Mouse (Mus musculus) left cerebral cortex, postnatal 10 days (tissue): ENCODE data around the gene Syk. TPM values are rescaled to one million over a fixed set of nuclear protein-coding genes. Genes with fewer than 3 reads are reported as not detected.

Experiments used
- DNase-seq, 2 experiments: peaks; one replicate each; pipeline ENCODE4 v3.0.0; 2021 to 2022; ENCODE audit warnings: low spot score in 2 of 2, mixed read lengths in 1 of 2; ENCODE audit errors: extremely low spot score in 1 of 2
- intact Hi-C: fragments of 180-260 bp; cut with DNase I; formaldehyde crosslinking; loops from one replicate; pipeline ENCODE4 v1.15.1; 2025
- total RNA-seq, 2 experiments: library from RNA; stranded (reverse); gene quantifications; 2 replicates each; pipeline ENCODE4 v1.2.3; 2021

Gene Syk
- total RNA-seq, 2 experiments from 2014 or later: 4.8 to 4.9 TPM

GRCm38 (mm10) chr13:52587761-52588160, 4.8 kb downstream of the Syk start:
- no peak for DNase-seq
- intact Hi-C loops: no loop called here

DNA sequence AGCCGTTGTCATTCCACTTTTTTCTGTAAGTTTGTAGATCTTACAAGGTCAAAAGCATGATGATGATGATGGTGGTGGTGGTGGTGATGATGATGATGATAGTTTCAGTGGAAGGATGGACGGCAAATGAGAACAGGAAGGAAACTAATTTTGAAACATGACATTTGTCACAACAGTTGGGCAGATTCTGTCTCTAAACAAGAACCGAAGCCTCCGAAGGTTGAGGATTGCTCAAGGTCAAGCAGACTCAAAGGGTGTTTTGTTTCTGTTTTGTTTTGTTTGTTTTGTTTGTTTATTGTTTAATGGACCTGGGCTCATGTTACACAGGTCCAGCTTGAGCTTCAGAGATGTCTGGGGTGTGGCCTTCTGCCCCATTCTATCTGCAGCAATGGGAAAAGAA, 6.1 kb downstream of the Syk start:
- intact Hi-C loops: no loop called here
- DNase-seq: no peak

- intact Hi-C loops: no loop called here
- DNase-seq: no peak
Observed at GRCm38 (mm10) chr13:52591831-52592230, 8.9 kb downstream of the Syk start.

DNA sequence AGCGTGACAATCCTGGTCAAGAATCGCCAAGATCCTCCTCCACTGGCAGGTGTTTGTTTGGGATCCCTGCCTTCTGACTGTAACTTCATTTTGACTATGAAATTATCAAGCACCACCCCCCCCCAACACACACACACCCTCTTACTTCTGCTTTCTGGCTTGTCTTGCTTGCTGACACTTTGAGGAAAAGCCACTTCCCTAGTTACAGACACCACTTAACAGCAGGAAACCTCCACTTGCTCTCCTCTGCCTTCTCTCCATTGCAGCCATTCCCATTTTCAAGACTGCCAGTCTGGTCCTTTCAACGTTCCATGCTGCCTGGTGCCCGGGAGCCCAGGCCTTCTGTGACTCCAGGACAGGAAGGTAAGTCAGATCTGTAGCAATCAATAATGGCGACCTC, 13.7 kb downstream of the Syk start:
- intact Hi-C loops: no loop called here
- no peak for DNase-seq

- intact Hi-C loops: no loop called here
- no peak for DNase-seq
Observed at GRCm38 (mm10) chr13:52597092-52597678, 14.2 kb downstream of the Syk start.

- intact Hi-C loops: no loop called here
- DNase-seq: no peak
Observed at GRCm38 (mm10) chr13:52598233-52598632, 15.3 kb downstream of the Syk start.

DNA sequence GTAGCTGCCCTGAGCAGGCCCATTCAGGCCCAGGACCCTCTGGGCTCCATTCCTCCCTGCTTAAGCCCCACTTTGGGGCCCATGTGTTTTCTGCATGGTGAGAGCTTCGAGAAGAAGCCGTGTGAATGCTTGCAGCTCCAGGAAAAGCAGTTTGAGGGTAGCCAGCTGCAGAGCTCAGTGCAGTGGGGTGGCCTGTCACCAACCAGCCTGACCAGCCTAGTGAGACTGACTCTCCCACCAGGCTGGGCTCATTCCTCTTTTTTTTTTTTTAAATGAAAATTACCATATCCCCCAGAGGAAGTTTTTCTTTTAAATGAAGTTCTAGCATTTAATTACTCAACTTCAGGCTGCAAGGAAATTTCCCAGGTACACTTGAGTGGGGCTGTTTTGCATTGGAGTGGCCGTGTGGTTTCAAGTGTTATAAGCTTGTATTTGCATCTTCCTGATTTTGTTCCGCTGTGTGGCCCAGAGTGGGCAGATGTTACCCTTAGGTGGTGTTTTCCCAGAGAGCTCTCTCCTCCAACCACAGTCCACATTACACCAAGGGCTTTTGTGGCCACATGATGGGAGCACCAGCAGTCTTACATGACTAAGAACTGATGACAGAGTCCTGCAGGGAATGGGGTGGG, 17.2 kb downstream of the Syk start:
- no peak for DNase-seq
- intact Hi-C loops: no loop called here

DNA sequence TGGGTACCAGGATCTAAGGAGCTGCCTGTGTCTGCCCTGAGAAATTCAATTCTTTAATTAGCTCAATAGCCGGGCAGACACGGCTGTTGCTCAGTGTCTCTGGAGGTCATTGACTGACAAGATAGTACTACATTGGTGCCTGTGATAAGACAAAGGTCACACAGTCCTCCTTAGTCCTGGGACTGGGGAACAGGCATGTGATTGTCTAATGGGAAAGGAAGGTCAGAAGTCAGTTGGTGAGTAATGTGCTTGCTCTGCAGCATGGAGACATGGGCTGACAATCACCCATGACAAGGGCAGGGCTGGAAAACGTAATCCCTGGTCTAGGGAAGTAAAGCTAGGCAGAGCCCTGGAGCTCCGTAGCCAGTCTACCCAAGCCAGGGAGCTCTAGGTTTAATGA, 19.8 kb downstream of the Syk start:
- intact Hi-C loops: no loop called here
- DNase-seq: no peak

DNA sequence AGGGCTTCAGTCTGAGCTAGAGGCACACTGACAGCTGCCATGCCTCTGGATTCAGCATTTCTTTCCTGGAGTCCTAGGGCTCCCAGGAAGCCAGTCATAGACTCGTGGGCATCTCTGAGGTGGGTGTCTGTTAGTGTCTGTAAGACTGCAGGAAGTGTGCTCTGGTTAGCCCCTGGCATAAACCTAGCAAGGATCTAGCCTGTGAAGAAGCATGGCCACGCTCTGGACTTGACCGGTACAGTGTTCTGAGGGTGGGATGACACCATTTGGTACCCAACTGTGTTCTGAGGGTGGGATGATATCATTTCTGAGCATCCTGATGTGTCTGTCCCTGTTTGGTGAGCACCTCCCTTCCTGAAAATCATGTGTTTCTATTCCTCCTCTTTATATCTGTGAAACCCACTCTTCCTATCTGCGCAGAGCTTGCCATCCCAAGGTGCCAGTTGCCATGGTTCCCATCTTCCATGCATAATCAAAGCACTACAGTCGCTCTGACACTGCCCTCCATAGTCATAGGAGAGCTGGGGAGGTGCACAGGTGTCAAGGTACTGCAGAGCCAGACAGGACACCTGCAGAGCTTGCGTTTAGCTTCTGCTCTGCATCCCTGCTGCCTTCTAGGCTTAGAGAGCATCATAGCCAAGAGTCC, 20.9 kb downstream of the Syk start:
- intact Hi-C loops: no loop called here
- peak in 1 of 2 experiments; percentile 44 for DNase-seq

DNA sequence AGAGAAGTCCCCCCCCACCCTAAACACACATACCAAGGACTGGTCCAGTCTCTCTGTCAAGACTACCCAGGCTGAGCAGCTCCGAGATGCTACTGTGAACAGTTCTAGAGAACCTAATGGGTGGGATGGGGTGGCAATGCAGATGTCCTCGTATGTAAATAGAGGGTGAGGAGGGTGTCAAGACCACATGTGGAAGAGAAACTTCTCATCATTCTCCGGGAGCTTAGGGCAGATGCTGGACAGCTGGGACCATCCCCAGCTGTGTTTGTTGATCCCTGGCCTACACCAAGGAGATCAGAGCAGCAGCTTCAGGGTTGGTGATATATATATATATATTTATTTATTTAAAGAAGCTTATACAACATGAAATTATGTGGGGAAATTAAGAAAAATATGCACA, 22.0 kb downstream of the Syk start:
- no peak for DNase-seq
- intact Hi-C loops: no loop called here

DNA sequence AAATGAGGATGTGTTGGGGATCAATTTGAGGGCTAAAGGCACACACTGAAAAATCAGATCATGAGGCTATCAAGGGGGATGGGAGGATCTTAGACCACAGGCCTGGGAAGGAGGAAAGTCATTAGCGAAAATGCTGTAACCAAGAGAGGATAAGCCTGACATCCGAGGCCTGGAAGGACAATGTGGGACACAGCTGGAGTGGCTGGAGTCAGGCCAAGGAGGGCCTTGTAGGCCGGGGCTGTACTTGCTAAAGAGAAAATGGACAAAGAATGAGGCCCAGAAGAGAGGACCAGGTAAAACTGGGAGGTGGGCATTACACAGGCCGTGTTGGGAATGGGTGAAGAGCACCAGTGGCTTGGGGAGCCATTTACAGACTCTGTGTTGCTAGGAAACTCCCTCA, 22.9 kb downstream of the Syk start:
- DNase-seq: peak in 1 of 2 experiments; percentile 64
- intact Hi-C loops: no loop called here

- intact Hi-C loops: no loop called here
- DNase-seq: no peak
Observed at GRCm38 (mm10) chr13:52606656-52607275, 23.8 kb downstream of the Syk start.

- no peak for DNase-seq
- intact Hi-C loops: no loop called here
Observed at GRCm38 (mm10) chr13:52607964-52608363, 25.0 kb downstream of the Syk start.

GRCm38 (mm10) chr13:52610463-52610862, 27.5 kb downstream of the Syk start:
- no peak for DNase-seq
- intact Hi-C loops: no loop called here

- intact Hi-C loops: no loop called here
- no peak for DNase-seq
Observed at GRCm38 (mm10) chr13:52613266-52613665, 30.3 kb downstream of the Syk start.

- no peak for DNase-seq
- intact Hi-C loops: no loop called here
Observed at GRCm38 (mm10) chr13:52615085-52615484, 32.1 kb downstream of the Syk start.

- intact Hi-C loops: no loop called here
- DNase-seq: no peak
Observed at GRCm38 (mm10) chr13:52617096-52617714, 34.2 kb downstream of the Syk start.

DNA sequence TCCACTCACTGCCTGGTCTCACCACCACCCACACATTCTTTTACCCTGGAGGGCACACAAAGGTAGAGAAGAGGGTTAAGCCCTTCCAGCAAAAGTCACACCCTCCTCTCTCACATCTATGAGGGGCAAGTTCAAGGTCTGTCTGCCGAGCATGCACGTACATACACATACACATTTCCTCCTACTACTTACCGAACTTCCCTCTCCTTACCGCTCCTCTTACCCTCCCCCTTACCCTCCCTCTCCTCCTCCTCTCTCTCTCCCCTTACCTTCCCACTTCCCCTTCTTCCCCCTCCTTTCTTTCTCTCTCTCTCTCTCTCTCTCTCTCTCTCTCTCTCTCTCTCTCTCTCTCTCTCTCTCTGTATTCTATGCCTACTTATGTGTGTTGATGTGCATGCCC, 35.6 kb downstream of the Syk start:
- intact Hi-C loops: no loop called here
- no peak for DNase-seq

- intact Hi-C loops: no loop called here
- no peak for DNase-seq
Observed at GRCm38 (mm10) chr13:52619482-52619881, 36.5 kb downstream of the Syk start.

DNA sequence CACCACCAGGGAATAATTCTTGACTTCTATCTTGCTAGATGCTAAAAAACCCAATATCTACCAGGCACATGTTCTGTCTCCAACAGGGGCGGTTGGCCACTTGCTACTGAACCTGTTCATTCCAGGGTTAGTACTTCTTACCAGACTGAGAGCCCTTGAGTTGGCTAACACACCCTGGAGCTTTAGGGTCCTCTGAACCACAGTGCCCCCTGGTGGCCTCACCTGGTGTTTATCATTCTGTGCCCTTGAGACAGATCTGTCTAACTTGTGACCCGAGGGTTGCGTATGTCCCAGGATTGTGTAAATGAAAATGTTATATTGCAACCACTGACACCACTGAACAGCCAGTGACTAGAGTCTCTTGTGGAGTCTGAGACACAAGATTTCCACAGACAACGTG, 41.1 kb downstream of the Syk start:
- intact Hi-C loops: loop anchor here (2.0 kb wide), 1 partner anchor 89 kb away; no protein-coding TSS in a partner anchor
- DNase-seq: peak; percentile 38 to 63
